Mouse (Mus musculus) mature B cell (primary cell): ENCODE data around the gene Krtap10-4.
"Not testable (repeated sequence)": the region's sequence is repeated elsewhere in the genome, so short reads cannot be mapped to it uniquely, and the experiment has no call there.

ENCODE experiments used
- in situ Hi-C: fragments of 300-500 bp; cut with MboI; formaldehyde crosslinking; loops from 2 replicates; pipeline ENCODE4 v1.14.3; 2019

Gene Krtap10-4

GRCm38 (mm10) chr10:77826951-77827350 is at the start of gene Krtap10-4:
Gene Krtap10-4, minus strand, starts transcription at chr10:77827095.
- in situ Hi-C loops: no loop called here

- in situ Hi-C loops: no loop called here
Measured at GRCm38 (mm10) chr10:77869651-77870050, 42.8 kb upstream of the Krtap10-4 start.

- in situ Hi-C loops: no loop called here
Measured at GRCm38 (mm10) chr10:77867546-77867945, 40.7 kb upstream of the Krtap10-4 start.

GRCm38 (mm10) chr10:77864762-77865143 is 37.9 kb upstream of the Krtap10-4 start:
- in situ Hi-C loops: no loop called here

GRCm38 (mm10) chr10:77864067-77864761 is 37.3 kb upstream of the Krtap10-4 start:
- in situ Hi-C loops: no loop called here

GRCm38 (mm10) chr10:77861675-77862074 is 34.8 kb upstream of the Krtap10-4 start, which contains the start of gene Gm3285:
Gene Gm3285, plus strand, starts transcription at chr10:77861975.
- in situ Hi-C loops: no loop called here

- in situ Hi-C loops: no loop called here
Measured at GRCm38 (mm10) chr10:77852559-77852958, 25.7 kb upstream of the Krtap10-4 start, which contains the start of gene Gm10318. Gene Gm10318, plus strand, starts transcription at chr10:77852859.

GRCm38 (mm10) chr10:77847538-77847937 is 20.6 kb upstream of the Krtap10-4 start:
- in situ Hi-C loops: no loop called here

GRCm38 (mm10) chr10:77846961-77847360 is 20.1 kb upstream of the Krtap10-4 start:
- in situ Hi-C loops: no loop called here

GRCm38 (mm10) chr10:77846503-77846902 is 19.6 kb upstream of the Krtap10-4 start, which contains the start of gene Gm36176:
Gene Gm36176, plus strand, starts transcription at chr10:77846803.
- in situ Hi-C loops: no loop called here

- in situ Hi-C loops: no loop called here
Measured at GRCm38 (mm10) chr10:77839006-77839405, 12.1 kb upstream of the Krtap10-4 start.

GRCm38 (mm10) chr10:77835647-77836046 is 8.8 kb upstream of the Krtap10-4 start, which contains the start of gene Krtap10-10:
Gene Krtap10-10, plus strand, starts transcription at chr10:77835947.
- in situ Hi-C loops: no loop called here

GRCm38 (mm10) chr10:77819203-77819602 is 7.7 kb downstream of the Krtap10-4 start:
- in situ Hi-C loops: no loop called here

- in situ Hi-C loops: no loop called here
Measured at GRCm38 (mm10) chr10:77818523-77818922, 8.4 kb downstream of the Krtap10-4 start.

GRCm38 (mm10) chr10:77815514-77815913 is 11.4 kb downstream of the Krtap10-4 start:
- in situ Hi-C loops: no loop called here

- in situ Hi-C loops: no loop called here
Measured at GRCm38 (mm10) chr10:77814382-77814781, 12.5 kb downstream of the Krtap10-4 start, which contains the start of gene Gm2696. Gene Gm2696, plus strand, starts transcription at chr10:77814682.

GRCm38 (mm10) chr10:77811743-77812142 is 15.2 kb downstream of the Krtap10-4 start, which contains the start of gene Gm9507:
Gene Gm9507, minus strand, starts transcription at chr10:77811843.
- in situ Hi-C loops: no loop called here

GRCm38 (mm10) chr10:77804095-77804494 is 22.8 kb downstream of the Krtap10-4 start:
- in situ Hi-C loops: no loop called here

GRCm38 (mm10) chr10:77798921-77799508 is 27.9 kb downstream of the Krtap10-4 start, which contains the start of gene Gm19668:
Gene Gm19668, minus strand, starts transcription at chr10:77799133.
- in situ Hi-C loops: no loop called here

GRCm38 (mm10) chr10:77798164-77798920 is 28.6 kb downstream of the Krtap10-4 start:
- in situ Hi-C loops: not testable (repeated sequence)

- in situ Hi-C loops: no loop called here
Measured at GRCm38 (mm10) chr10:77797677-77798076, 29.2 kb downstream of the Krtap10-4 start.

GRCm38 (mm10) chr10:77794976-77795375 is 31.9 kb downstream of the Krtap10-4 start, which contains the start of gene Gm9639:
Gene Gm9639, minus strand, starts transcription at chr10:77795076.
- in situ Hi-C loops: no loop called here
